Mouse (Mus musculus) intestine, postnatal 0 days (tissue): ENCODE results near the gene Yaf2. TPM values are rescaled to one million over a fixed set of nuclear protein-coding genes. Genes with fewer than 3 reads are reported as not detected.

Source experiments
- ATAC-seq: fragments of 200-750 bp; cut with Nextera tagmentation; 2 replicates; pipeline ENCODE4 v1.8.0; 2017; ENCODE audit warnings: mild to moderate bottlenecking, moderate TSS enrichment, moderate library complexity
- H3K27ac ChIP-seq: fragments of 300-500 bp; sonication (generic); 2 replicates; pipeline ENCODE4 v1.5.1; 2014; ENCODE audit warnings: mild to moderate bottlenecking, low read depth, low read length, moderate library complexity
- H3K27me3 ChIP-seq: fragments of 300-500 bp; sonication (generic); replicated peaks from 2 replicates; pipeline ENCODE4 v1.6.1; 2014; ENCODE audit warnings: low read length, mixed read lengths; ENCODE audit not compliant: control insufficient read depth, insufficient read depth
- H3K36me3 ChIP-seq: fragments of 300-500 bp; sonication (generic); 2 replicates; pipeline ENCODE4 v1.6.1; 2014; ENCODE audit warnings: mild to moderate bottlenecking, moderate library complexity; ENCODE audit not compliant: control insufficient read depth, insufficient read depth
- H3K4me1 ChIP-seq: fragments of 300-500 bp; sonication (generic); replicated peaks from 2 replicates; pipeline ENCODE4 v1.6.1; 2014; ENCODE audit warnings: antibody characterized with exemption, low read length, mixed read lengths; ENCODE audit not compliant: control insufficient read depth, insufficient read depth
- H3K4me2 ChIP-seq: fragments of 300-500 bp; sonication (generic); replicated peaks from 2 replicates; pipeline ENCODE4 v1.6.1; 2014; ENCODE audit warnings: low read depth, mild to moderate bottlenecking, moderate library complexity
- H3K4me3 ChIP-seq: fragments of 300-500 bp; sonication (generic); 2 replicates; pipeline ENCODE4 v1.5.1; 2014; ENCODE audit warnings: low read depth, low read length
- H3K9ac ChIP-seq: fragments of 300-500 bp; sonication (generic); 2 replicates; pipeline ENCODE4 v1.6.1; 2014; ENCODE audit warnings: mild to moderate bottlenecking, low read depth, low read length
- H3K9me3 ChIP-seq: fragments of 300-500 bp; sonication (generic); 2 replicates; pipeline ENCODE4 v1.6.1; 2016; ENCODE audit warnings: mixed run types; ENCODE audit not compliant: control insufficient read depth
- CTCF ChIP-seq: sonication (generic); IDR thresholded peaks from 2 replicates; pipeline ENCODE4 v1.5.1; 2016; ENCODE audit warnings: low read depth, mild to moderate bottlenecking, control low read depth, antibody characterized with exemption, moderate library complexity
- WGBS: fragments of 180-500 bp; shearing (Covaris S2); extraction: QIAGEN DNeasy Blood & Tissue Kit; methylation state at CpG from one replicate; pipeline ENCODE4 v1.1.7; 2014; 5-methylcytosine and 5-hydroxymethylcytosine counted together
- polyA plus RNA-seq: library from polyadenylated mRNA; unstranded; fragments of >200 nt; fragmentation: Nextera tagmentation; extraction: Ambion mirVana; gene quantifications from 2 replicates; pipeline ENCODE4 v1.2.1, GENCODE M21; 2015

Yaf2 gene
- polyA plus RNA-seq, 1 experiment from 2014 or later = 45.0 TPM

DNA sequence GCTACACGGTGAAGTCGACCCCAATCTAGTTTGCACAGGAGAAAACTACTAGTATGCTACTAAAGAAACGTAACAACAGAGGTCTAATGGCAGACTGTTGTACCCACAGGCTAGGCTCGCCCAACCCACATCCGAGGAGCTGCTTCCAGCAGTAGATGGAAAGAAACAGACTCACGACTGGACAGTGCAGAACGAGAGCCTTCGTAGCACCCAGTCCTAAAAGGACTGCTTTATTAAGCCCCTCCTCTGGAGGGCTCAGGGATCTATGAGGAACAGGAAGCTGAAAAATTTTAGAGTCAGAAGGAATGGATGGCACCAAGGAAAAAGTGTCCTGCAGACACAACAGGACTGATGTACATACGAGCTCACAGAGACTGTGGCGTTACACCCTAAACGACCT is 42.3 kb downstream of the Yaf2 start:
- Histone ChIP-seq H3K36me3 (no peaks in the 10 kb centered on the region; the same call in 1 of the 2 replicates), H3K27me3 (no peaks in the 10 kb centered on the region), H3K4me1 (no peaks in the 10 kb centered on the region), H3K9me3 (no peaks in the 10 kb centered on the region), H3K9ac (no peak overlapping the region), H3K27ac (no peak overlapping the region), H3K4me2 (no peak overlapping the region), H3K4me3 (no peak overlapping the region)
- no peak for TF ChIP-seq CTCF
- no peak for ATAC-seq
- WGBS = 60% methylated on average over 11 of the region's 11 CpGs

DNA sequence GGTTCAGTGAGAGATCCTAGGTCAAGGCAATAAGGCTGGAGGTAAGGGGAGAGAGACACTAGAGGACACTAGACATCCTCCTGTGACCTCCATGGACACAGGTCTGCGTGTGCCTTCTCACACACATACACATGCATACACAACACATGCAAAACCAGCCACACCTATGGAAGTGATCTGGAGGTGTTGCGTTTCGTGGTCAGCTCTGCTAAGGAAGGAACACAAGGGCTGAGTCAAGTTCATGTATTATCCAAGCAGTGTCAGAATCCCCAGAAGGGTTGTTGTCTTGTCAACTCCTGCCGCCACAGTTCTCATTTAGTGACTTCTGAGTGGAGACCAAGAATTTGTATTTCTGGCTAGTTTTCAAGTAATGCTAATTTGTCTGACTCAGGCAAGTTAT is 48.4 kb downstream of the Yaf2 start:
- no peaks in the 10 kb centered on the region for H3K9me3 ChIP-seq
- no peaks in the 10 kb centered on the region for H3K4me1 ChIP-seq
- H3K4me2 ChIP-seq = no peak overlapping the region
- no peaks in the 10 kb centered on the region for H3K27me3 ChIP-seq
- no peak overlapping the region for H3K27ac ChIP-seq
- H3K4me3 ChIP-seq = no peak overlapping the region
- no peak for ATAC-seq
- H3K36me3 ChIP-seq = peaks cover 8% of the 10 kb centered on the region; the same call in 1 of the 2 replicates
- WGBS = 88% methylated on average over 4 of the region's 4 CpGs
- H3K9ac ChIP-seq = no peak overlapping the region
- no peak for TF ChIP-seq CTCF

DNA sequence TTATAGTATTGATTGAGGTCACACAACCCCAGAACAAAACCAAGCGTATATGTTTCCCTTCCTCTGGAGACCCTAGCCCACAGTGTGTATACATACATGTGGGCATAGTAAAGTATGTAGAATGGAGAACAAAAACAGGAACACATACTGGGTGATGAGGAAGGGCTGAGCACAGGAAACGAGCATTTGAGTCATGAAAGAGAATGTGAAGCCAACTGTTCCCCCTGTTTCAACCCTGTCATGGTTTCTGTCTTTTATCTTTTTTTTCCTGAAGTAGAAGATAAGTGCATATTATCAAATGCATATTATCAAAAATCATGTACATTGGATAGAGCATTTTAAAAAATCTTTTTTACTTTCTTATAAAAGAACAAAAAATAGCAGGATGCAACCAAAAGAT is 49.1 kb downstream of the Yaf2 start:
- no peaks in the 10 kb centered on the region for H3K4me1 ChIP-seq
- H3K27me3 ChIP-seq = no peaks in the 10 kb centered on the region
- no peaks in the 10 kb centered on the region for H3K9me3 ChIP-seq
- no peak for ATAC-seq
- H3K36me3 ChIP-seq = peaks cover 8% of the 10 kb centered on the region; the same call in 1 of the 2 replicates
- no peak overlapping the region for H3K4me3 ChIP-seq
- no peak for TF ChIP-seq CTCF
- no peak overlapping the region for H3K9ac ChIP-seq
- H3K4me2 ChIP-seq = no peak overlapping the region
- WGBS = 81% methylated on average over 2 of the region's 2 CpGs
- no peak overlapping the region for H3K27ac ChIP-seq

GRCm38 (mm10) chr15:93285244-93285643 is 51.5 kb downstream of the Yaf2 start:
- Histone ChIP-seq H3K9ac (no peak overlapping the region), H3K9me3 (no peaks in the 10 kb centered on the region), H3K36me3 (peaks cover 8% of the 10 kb centered on the region; the same call in 1 of the 2 replicates), H3K27me3 (no peaks in the 10 kb centered on the region), H3K4me3 (no peak overlapping the region), H3K4me2 (no peak overlapping the region), H3K27ac (no peak overlapping the region), H3K4me1 (no peaks in the 10 kb centered on the region)
- WGBS = 84% methylated on average over 15 of the region's 15 CpGs
- ATAC-seq = no peak
- TF ChIP-seq CTCF = no peak

- Histone ChIP-seq H3K36me3 (peaks cover 8% of the 10 kb centered on the region; the same call in 1 of the 2 replicates), H3K4me2 (no peak overlapping the region), H3K27me3 (no peaks in the 10 kb centered on the region), H3K4me1 (no peaks in the 10 kb centered on the region), H3K9ac (no peak overlapping the region), H3K4me3 (no peak overlapping the region), H3K9me3 (no peaks in the 10 kb centered on the region), H3K27ac (no peak overlapping the region)
- no peak for ATAC-seq
- 73% methylated on average over 6 of the region's 6 CpGs for WGBS
- TF ChIP-seq CTCF = no peak
Observed at GRCm38 (mm10) chr15:93284326-93284725, 52.4 kb downstream of the Yaf2 start.

- no peak overlapping the region for H3K9ac ChIP-seq
- peaks cover 8% of the 10 kb centered on the region; the same call in 1 of the 2 replicates for H3K36me3 ChIP-seq
- no peak overlapping the region for H3K4me2 ChIP-seq
- no peaks in the 10 kb centered on the region for H3K27me3 ChIP-seq
- no peak overlapping the region for H3K27ac ChIP-seq
- peak; percentile 69 for TF ChIP-seq CTCF
- no peaks in the 10 kb centered on the region for H3K9me3 ChIP-seq
- no peak for ATAC-seq
- H3K4me3 ChIP-seq = no peak overlapping the region
- WGBS = 78% methylated on average over 11 of the region's 11 CpGs
- H3K4me1 ChIP-seq = no peaks in the 10 kb centered on the region
Observed at GRCm38 (mm10) chr15:93283349-93283748, 53.4 kb downstream of the Yaf2 start.

GRCm38 (mm10) chr15:93276276-93276675 is 60.5 kb downstream of the Yaf2 start:
- no peaks in the 10 kb centered on the region for H3K36me3 ChIP-seq
- H3K9ac ChIP-seq = no peak overlapping the region
- no peaks in the 10 kb centered on the region for H3K27me3 ChIP-seq
- H3K27ac ChIP-seq = no peak overlapping the region
- no peak for ATAC-seq
- peak overlapping the region; percentile 89 for H3K4me2 ChIP-seq
- TF ChIP-seq CTCF = no peak
- 2% methylated on average over 14 of the region's 14 CpGs for whole genome bisulfite sequencing
- peak overlapping the region; percentile 79 for H3K4me3 ChIP-seq
- H3K9me3 ChIP-seq = no peaks in the 10 kb centered on the region
- 0 out of 2 replicates have a peak, but pooled peaks cover 6% of the 10 kb centered on the region for H3K4me1 ChIP-seq
